Mouse (Mus musculus) embryo, embryonic 10.5 days (tissue): ENCODE measurements around the gene Btbd35f21.
"Not testable (repeated sequence)": the region's sequence is repeated elsewhere in the genome, so short reads cannot be mapped to it uniquely, and the experiment has no call there.

ENCODE experiments used
- DNase-seq: peaks from one replicate; pipeline ENCODE4 v3.0.0-alpha.2; 2015; ENCODE audit warnings: low spot score

The Btbd35f21 gene

GRCm38 (mm10) chrX:32725809-32726208, at the start of gene Btbd35f21:
Btbd35f21 (plus strand) TSS chrX:32726109.
- DNase-seq, result not testable (repeated sequence)
